Comparison of ENCODE assay signal across 9 mouse cellular contexts in the genomic region with DNA sequence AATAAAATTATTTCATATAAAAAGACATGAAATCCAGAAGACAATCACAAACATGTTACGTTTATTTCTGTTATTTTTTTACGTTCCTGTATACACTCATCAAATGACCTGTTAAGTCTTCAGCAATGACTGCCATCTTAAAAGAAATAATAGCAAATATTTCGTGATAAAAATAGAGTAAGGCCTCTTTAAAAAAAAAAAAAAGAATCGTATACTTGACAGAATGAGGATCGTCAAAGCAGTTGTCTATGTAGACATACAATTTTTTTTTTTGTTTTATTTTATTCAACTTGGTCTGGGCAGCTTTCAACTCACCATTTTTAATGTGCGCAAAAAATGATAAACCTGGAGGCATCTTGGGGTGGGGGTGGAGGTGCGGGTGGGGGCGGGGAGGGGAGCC. TPM values are rescaled to one million over a fixed set of nuclear protein-coding genes. Genes with fewer than 3 reads are reported as not detected.
DNase-seq lines count a peak whose midpoint lies in the region; ATAC-seq and TF ChIP-seq lines count a peak whose summit lies in the region.
"Had no signal": no experiment of that assay in that cellular context is flagged by ENCODE, and none has a peak within 500 bp of the region (broad histone marks: within the 10 kb centered on the region; RNA-seq: fewer than 3 reads in every experiment).

No protein-coding gene starts in this region.

- H3K4me3 ChIP-seq in kidney, embryonic 15.5 days (replicated peaks): peak overlapping the region; percentile 98
- H3K4me3 ChIP-seq in bone marrow, adult 2 months (replicated peaks; ENCODE audit: control insufficient read depth, low read depth, low read length): peak overlapping the region; percentile 94
- H3K4me3 ChIP-seq in hindbrain, embryonic 13.5 days: peak overlapping the region; percentile 98
- H3K4me3 ChIP-seq in midbrain, embryonic 13.5 days (replicated peaks): peak overlapping the region; percentile 95

- no peak for ATAC-seq in kidney, embryonic 15.5 days (replicated peaks; ENCODE audit: low FRiP score)
- ATAC-seq in hindbrain, embryonic 13.5 days (ENCODE audit: low FRiP score): no peak
- ATAC-seq in midbrain, embryonic 13.5 days: no peak

- no peak for TF ChIP-seq POLR2A in bone marrow, adult 2 months (IDR thresholded peaks at IDR 0.05; ENCODE audit: borderline replicate concordance, control insufficient read depth, low read depth, low read length)

- H3K9me3 ChIP-seq in kidney, embryonic 15.5 days (replicated peaks): no peaks in the 10 kb centered on the region
- no peaks in the 10 kb centered on the region for H3K9me3 ChIP-seq in hindbrain, embryonic 13.5 days
- no peaks in the 10 kb centered on the region for H3K9me3 ChIP-seq in midbrain, embryonic 13.5 days

- no peaks in the 10 kb centered on the region for H3K36me3 ChIP-seq in kidney, embryonic 15.5 days
- no peaks in the 10 kb centered on the region for H3K36me3 ChIP-seq in hindbrain, embryonic 13.5 days
- 0 out of 2 replicates have a peak, but pooled peaks cover 2% of the 10 kb centered on the region for H3K36me3 ChIP-seq in midbrain, embryonic 13.5 days

- peaks cover 11% of the 10 kb centered on the region for H3K4me1 ChIP-seq in kidney, embryonic 15.5 days
- no peaks in the 10 kb centered on the region for H3K4me1 ChIP-seq in bone marrow, adult 2 months (ENCODE audit: control insufficient read depth, insufficient read depth, low read length)
- peaks cover 16% of the 10 kb centered on the region for H3K4me1 ChIP-seq in hindbrain, embryonic 13.5 days (replicated peaks)
- peaks cover 19% of the 10 kb centered on the region for H3K4me1 ChIP-seq in midbrain, embryonic 13.5 days (replicated peaks)

- WGBS in kidney, embryonic 15.5 days: 20% methylated on average over 8 of the region's 8 CpGs
- WGBS in bone marrow, adult 2 months: 17% methylated on average over 8 of the region's 8 CpGs
- WGBS in hindbrain, embryonic 13.5 days: 22% methylated on average over 8 of the region's 8 CpGs
- WGBS in midbrain, embryonic 13.5 days: 22% methylated on average over 8 of the region's 8 CpGs

- peak overlapping the region; percentile 56 for H3K4me2 ChIP-seq in kidney, embryonic 15.5 days
- H3K4me2 ChIP-seq in hindbrain, embryonic 13.5 days: peak overlapping the region; percentile 56
- peak overlapping the region; percentile 57 for H3K4me2 ChIP-seq in midbrain, embryonic 13.5 days (replicated peaks)

- H3K27ac ChIP-seq in kidney, embryonic 15.5 days: peak overlapping the region; percentile 98
- H3K27ac ChIP-seq in bone marrow, adult 2 months (ENCODE audit: control insufficient read depth, insufficient read depth, low read depth, low read length, poor library complexity): peak overlapping the region; percentile 93; the same call in 1 of the 2 replicates
- peak overlapping the region; percentile 99 for H3K27ac ChIP-seq in hindbrain, embryonic 13.5 days
- H3K27ac ChIP-seq in midbrain, embryonic 13.5 days: peak overlapping the region; percentile 99

- no peak for DNase-seq in kidney, postnatal 4 days
- no peak for DNase-seq in right cerebral cortex, postnatal 4 days
- no peak for DNase-seq in cerebellum, postnatal 4 days (ENCODE audit: low spot score in 2 of 2)
- no peak for DNase-seq in testis, postnatal 14 days (ENCODE audit: low spot score)
- DNase-seq: right cerebral cortex, adult 18-20 months had no signal

- peak overlapping the region; percentile 83 for H3K9ac ChIP-seq in kidney, embryonic 15.5 days
- H3K9ac ChIP-seq in hindbrain, embryonic 13.5 days: peak overlapping the region; percentile 100
- peak overlapping the region; percentile 99 for H3K9ac ChIP-seq in midbrain, embryonic 13.5 days (replicated peaks)

- no peak for TF ChIP-seq CTCF in bone marrow, adult 2 months (IDR thresholded peaks at IDR 0.05; ENCODE audit: control insufficient read depth, insufficient read depth, low read length)

- no peaks in the 10 kb centered on the region for H3K27me3 ChIP-seq in kidney, embryonic 15.5 days
- H3K27me3 ChIP-seq in hindbrain, embryonic 13.5 days: no peaks in the 10 kb centered on the region
- H3K27me3 ChIP-seq in midbrain, embryonic 13.5 days: no peaks in the 10 kb centered on the region

RNA-seq across cellular contexts. Expression of a gene that starts 0.8 kb away (rescaled TPM):
- 65.1 and 66.1 TPM in 2 replicates for polyA plus RNA-seq in kidney, embryonic 15.5 days (2015; fragmentation: Nextera tagmentation; extraction: Ambion mirVana)
- polyA plus RNA-seq in bone marrow, adult 2 months (2011; ENCODE audit: insufficient read depth, insufficient read length, low replicate concordance, missing spikeins): 8.1 and 11.8 TPM in 2 replicates
- 152 and 155 TPM in 2 replicates for polyA plus RNA-seq in hindbrain, embryonic 13.5 days (2015; fragmentation: Nextera tagmentation; extraction: Ambion mirVana)
- 127 and 141 TPM in 2 replicates for polyA plus RNA-seq in midbrain, embryonic 13.5 days (2015; fragmentation: Nextera tagmentation; extraction: Ambion mirVana)
